Mouse (Mus musculus): ENCODE measurements around the gene Pkd2l1. TPM values are rescaled to one million over a fixed set of nuclear protein-coding genes. Genes with fewer than 3 reads are reported as not detected.

The Pkd2l1 gene
- polyA plus RNA-seq, 2 experiments: 0.03 TPM; not detected in 1

- H3K9ac ChIP-seq (ENCODE audit: low read depth, low read length, severe bottlenecking): no peak overlapping the region
- ATAC-seq (ENCODE audit: low FRiP score, low read depth) (no peak), DNase-seq (ENCODE audit: low spot score) (no peak)
- TF ChIP-seq POLR2A (IDR thresholded peaks at IDR 0.05; ENCODE audit: borderline replicate concordance, extremely low read depth, insufficient read depth, insufficient read length): no peak
- H3K27me3 ChIP-seq (ENCODE audit: control insufficient read depth, insufficient read depth, low read length): no peaks in the 10 kb centered on the region
- H3K36me3 ChIP-seq (ENCODE audit: control insufficient read depth, insufficient read depth, low read length): peaks cover 26% of the 10 kb centered on the region
- peaks cover 11% of the 10 kb centered on the region for H3K4me1 ChIP-seq (ENCODE audit: control insufficient read depth, insufficient read depth, low read length)
- no peak overlapping the region for H3K4me2 ChIP-seq (replicated peaks; ENCODE audit: low read depth, low read length, severe bottlenecking)
- no peak overlapping the region for H3K4me3 ChIP-seq (replicated peaks; ENCODE audit: low read length)
- WGBS: 94% methylated on average over 8 of the region's 8 CpGs
- no peaks in the 10 kb centered on the region for H3K9me3 ChIP-seq (ENCODE audit: control insufficient read depth, low read length)
- H3K27ac ChIP-seq (replicated peaks; ENCODE audit: low read depth, low read length): no peak overlapping the region
Measured at GRCm38 (mm10) chr19:44146951-44147350, 45.3 kb downstream of the Pkd2l1 start.

GRCm38 (mm10) chr19:44146568-44146879 is 45.7 kb downstream of the Pkd2l1 start:
- H3K4me2 ChIP-seq (replicated peaks; ENCODE audit: low read depth, low read length, severe bottlenecking): peak overlapping the region; percentile 65
- ATAC-seq (ENCODE audit: low FRiP score, low read depth) (0 out of 2 replicates have a peak, but pooled peaks have one; percentile 12), DNase-seq (ENCODE audit: low spot score) (no peak)
- H3K27me3 ChIP-seq (ENCODE audit: control insufficient read depth, insufficient read depth, low read length): no peaks in the 10 kb centered on the region
- H3K36me3 ChIP-seq (ENCODE audit: control insufficient read depth, insufficient read depth, low read length): peaks cover 30% of the 10 kb centered on the region
- no peak for TF ChIP-seq POLR2A (IDR thresholded peaks at IDR 0.05; ENCODE audit: borderline replicate concordance, extremely low read depth, insufficient read depth, insufficient read length)
- no peak overlapping the region for H3K27ac ChIP-seq (replicated peaks; ENCODE audit: low read depth, low read length)
- peak overlapping the region; percentile 70 for H3K4me3 ChIP-seq (replicated peaks; ENCODE audit: low read length)
- H3K9me3 ChIP-seq (ENCODE audit: control insufficient read depth, low read length): no peaks in the 10 kb centered on the region
- peak overlapping the region; percentile 69; the same call in 1 of the 2 replicates for H3K9ac ChIP-seq (ENCODE audit: low read depth, low read length, severe bottlenecking)
- H3K4me1 ChIP-seq (ENCODE audit: control insufficient read depth, insufficient read depth, low read length): peaks cover 11% of the 10 kb centered on the region
- WGBS: 60% methylated on average over 9 of the region's 9 CpGs

DNA sequence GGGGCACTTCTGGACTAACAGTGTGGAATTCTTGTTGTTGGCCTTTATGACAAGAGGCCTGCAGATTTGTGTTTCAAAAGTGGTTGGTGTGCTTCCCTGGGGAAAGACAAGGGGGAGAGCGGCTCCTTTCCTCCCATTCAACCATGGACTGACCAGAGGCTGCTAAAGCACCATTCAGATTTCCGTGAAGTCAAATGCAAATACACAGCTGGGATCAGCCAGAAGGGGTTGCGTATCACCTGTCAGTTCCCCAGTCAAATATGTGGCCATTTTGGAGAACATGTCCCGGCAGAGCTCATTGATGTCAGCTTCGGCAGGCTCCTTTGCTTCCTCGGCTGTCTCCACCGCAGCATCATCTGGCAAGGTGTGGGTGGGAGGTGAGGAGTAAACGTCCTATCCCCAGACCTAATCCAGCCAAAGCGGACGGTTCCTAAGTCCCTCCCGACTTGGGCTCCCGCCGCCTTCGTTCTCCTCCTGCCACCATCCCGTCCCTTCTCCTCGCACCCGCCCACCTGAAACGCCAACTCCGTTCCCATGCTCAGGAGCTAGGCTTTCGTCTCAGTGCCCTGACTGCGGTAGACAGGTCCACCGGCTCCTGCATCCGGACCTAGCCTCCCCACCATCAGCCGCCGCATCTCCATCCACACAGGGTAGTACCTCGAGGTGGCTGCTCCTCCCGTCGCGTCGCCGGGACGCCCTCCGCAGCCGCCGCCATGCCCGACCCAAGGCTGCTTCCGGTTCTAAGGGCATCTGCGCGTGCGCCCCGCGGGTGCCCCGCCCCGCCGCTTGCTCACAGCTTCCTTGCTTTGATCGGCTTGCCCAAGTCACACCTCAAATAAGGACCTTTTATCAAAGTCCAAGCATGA is 46.3 kb downstream of the Pkd2l1 start, which contains the start of gene Bloc1s2:
Gene Bloc1s2, minus strand, starts transcription at position 745 of the 866 bp plus-strand sequence.
- Histone ChIP-seq H3K27ac (replicated peaks; ENCODE audit: low read depth, low read length) (0 out of 2 replicates have a peak within 1 kb of the TSS, but pooled peaks have one; percentile 38), H3K27me3 (ENCODE audit: control insufficient read depth, insufficient read depth, low read length) (no peaks in the 10 kb centered on the region), H3K4me3 (replicated peaks; ENCODE audit: low read length) (peak within 1 kb of the TSS; percentile 70), H3K4me1 (ENCODE audit: control insufficient read depth, insufficient read depth, low read length) (peaks cover 11% of the 10 kb centered on the region), H3K36me3 (ENCODE audit: control insufficient read depth, insufficient read depth, low read length) (peaks cover 36% of the 10 kb centered on the region), H3K9me3 (ENCODE audit: control insufficient read depth, low read length) (no peaks in the 10 kb centered on the region), H3K4me2 (replicated peaks; ENCODE audit: low read depth, low read length, severe bottlenecking) (peak within 1 kb of the TSS; percentile 65), H3K9ac (ENCODE audit: low read depth, low read length, severe bottlenecking) (peak within 1 kb of the TSS; percentile 69)
- ATAC-seq (ENCODE audit: low FRiP score, low read depth) (peak; percentile 85), DNase-seq (ENCODE audit: low spot score) (peak; percentile 74)
- TF ChIP-seq POLR2A (IDR thresholded peaks at IDR 0.05; ENCODE audit: borderline replicate concordance, extremely low read depth, insufficient read depth, insufficient read length): peak; percentile 83; the same call in 1 of the 2 replicates
- WGBS: 3% methylated on average over 46 of the region's 46 CpGs

- no peak for TF ChIP-seq POLR2A (IDR thresholded peaks at IDR 0.05; ENCODE audit: borderline replicate concordance, extremely low read depth, insufficient read depth, insufficient read length)
- Histone ChIP-seq H3K36me3 (ENCODE audit: control insufficient read depth, insufficient read depth, low read length) (peaks cover 48% of the 10 kb centered on the region), H3K9ac (ENCODE audit: low read depth, low read length, severe bottlenecking) (no peak overlapping the region), H3K9me3 (ENCODE audit: control insufficient read depth, low read length) (no peaks in the 10 kb centered on the region), H3K27ac (replicated peaks; ENCODE audit: low read depth, low read length) (no peak overlapping the region), H3K4me2 (replicated peaks; ENCODE audit: low read depth, low read length, severe bottlenecking) (no peak overlapping the region), H3K4me1 (ENCODE audit: control insufficient read depth, insufficient read depth, low read length) (peaks cover 11% of the 10 kb centered on the region), H3K4me3 (replicated peaks; ENCODE audit: low read length) (no peak overlapping the region), H3K27me3 (ENCODE audit: control insufficient read depth, insufficient read depth, low read length) (no peaks in the 10 kb centered on the region)
- ATAC-seq (ENCODE audit: low FRiP score, low read depth) (no peak), DNase-seq (ENCODE audit: low spot score) (no peak)
- WGBS: 88% methylated on average over 9 of the region's 9 CpGs
Measured at GRCm38 (mm10) chr19:44144366-44144765, 47.9 kb downstream of the Pkd2l1 start.

DNA sequence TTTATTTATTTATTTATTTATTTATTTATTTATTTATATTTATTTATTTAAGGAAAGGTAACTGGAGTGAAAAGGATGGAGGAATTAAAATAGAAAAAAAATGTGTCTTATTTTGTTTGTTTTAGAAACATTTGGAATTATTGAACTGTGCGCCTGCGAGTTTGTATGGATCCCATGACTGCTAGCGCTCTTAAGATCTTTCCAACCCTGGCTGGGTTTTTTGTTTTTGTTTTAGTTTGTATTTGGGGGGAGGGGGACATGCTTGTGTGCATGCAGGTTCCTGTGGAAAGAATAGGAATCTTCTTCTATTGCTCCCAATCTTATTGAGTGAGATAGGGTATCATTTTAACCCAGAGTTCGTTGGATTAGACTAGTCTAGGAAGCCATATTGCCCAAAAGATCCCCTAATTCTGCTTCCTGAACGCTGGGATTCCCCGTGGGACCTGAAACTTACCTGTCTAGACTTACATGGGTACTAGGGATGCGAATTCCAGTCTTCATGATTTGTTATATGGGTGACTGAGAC is 56.2 kb downstream of the Pkd2l1 start:
- ATAC-seq (ENCODE audit: low FRiP score, low read depth) (peak; percentile 17), DNase-seq (ENCODE audit: low spot score) (no peak)
- H3K4me2 ChIP-seq (replicated peaks; ENCODE audit: low read depth, low read length, severe bottlenecking): peak overlapping the region; percentile 45
- no peaks in the 10 kb centered on the region for H3K9me3 ChIP-seq (ENCODE audit: control insufficient read depth, low read length)
- H3K27ac ChIP-seq (replicated peaks; ENCODE audit: low read depth, low read length): no peak overlapping the region
- no peak for TF ChIP-seq POLR2A (IDR thresholded peaks at IDR 0.05; ENCODE audit: borderline replicate concordance, extremely low read depth, insufficient read depth, insufficient read length)
- H3K9ac ChIP-seq (ENCODE audit: low read depth, low read length, severe bottlenecking): no peak overlapping the region
- peaks cover 37% of the 10 kb centered on the region for H3K36me3 ChIP-seq (ENCODE audit: control insufficient read depth, insufficient read depth, low read length)
- no peaks in the 10 kb centered on the region for H3K27me3 ChIP-seq (ENCODE audit: control insufficient read depth, insufficient read depth, low read length)
- 22% methylated on average over 7 of the region's 7 CpGs for WGBS
- H3K4me3 ChIP-seq (replicated peaks; ENCODE audit: low read length): peak overlapping the region; percentile 64
- no peaks in the 10 kb centered on the region for H3K4me1 ChIP-seq (ENCODE audit: control insufficient read depth, insufficient read depth, low read length)
